Mouse (Mus musculus) heart, adult 11 months (tissue): ENCODE measurements around the gene Fntb.
"Not testable (repeated sequence)": the region's sequence is repeated elsewhere in the genome, so short reads cannot be mapped to it uniquely, and the experiment has no call there.

Source experiments
- DNase-seq: peaks from one replicate; pipeline ENCODE4 v3.0.0; 2022

The Fntb gene

GRCm38 (mm10) chr12:76765354-76765851, at the start of gene Fntb, which contains the start of gene Churc1:
TSS of gene Fntb (plus strand) at chr12:76765589.
TSS of gene Churc1 (plus strand) at chr12:76765538.
- DNase-seq, result peak; percentile 99

GRCm38 (mm10) chr12:76718384-76718783, 47.0 kb upstream of the Fntb start:
- DNase-seq, result no peak

- no peak for DNase-seq
Measured at GRCm38 (mm10) chr12:76720572-76720971, 44.8 kb upstream of the Fntb start.

- DNase-seq, result peak; percentile 54
Measured at GRCm38 (mm10) chr12:76722026-76722425, 43.4 kb upstream of the Fntb start.

GRCm38 (mm10) chr12:76727955-76728354, 37.4 kb upstream of the Fntb start:
- DNase-seq, result peak; percentile 83

- peak; percentile 71 for DNase-seq
Measured at GRCm38 (mm10) chr12:76750866-76751459, 14.4 kb upstream of the Fntb start.

GRCm38 (mm10) chr12:76752652-76753318, 12.6 kb upstream of the Fntb start:
- peak; percentile 61 for DNase-seq

GRCm38 (mm10) chr12:76765901-76766630, 677 bp downstream of the Fntb start:
- DNase-seq, result peak; percentile 88

- DNase-seq, result peak; percentile 68
Measured at GRCm38 (mm10) chr12:76770841-76771500, 5.6 kb downstream of the Fntb start.

GRCm38 (mm10) chr12:76771540-76771939, 6.2 kb downstream of the Fntb start:
- DNase-seq, result peak; percentile 13

- DNase-seq, result no peak
Measured at GRCm38 (mm10) chr12:76774652-76775051, 9.3 kb downstream of the Fntb start.

GRCm38 (mm10) chr12:76775132-76775531, 9.7 kb downstream of the Fntb start:
- DNase-seq, result peak; percentile 56

- DNase-seq, result peak; percentile 30
Measured at GRCm38 (mm10) chr12:76776898-76777297, 11.5 kb downstream of the Fntb start.

GRCm38 (mm10) chr12:76777845-76778244, 12.5 kb downstream of the Fntb start:
- peak; percentile 76 for DNase-seq

- peak; percentile 41 for DNase-seq
Measured at GRCm38 (mm10) chr12:76778305-76779083, 13.1 kb downstream of the Fntb start.

GRCm38 (mm10) chr12:76779951-76780350, 14.6 kb downstream of the Fntb start:
- peak; percentile 62 for DNase-seq

- peak; percentile 67 for DNase-seq
Measured at GRCm38 (mm10) chr12:76780639-76781468, 15.5 kb downstream of the Fntb start.

- DNase-seq, result peak; percentile 94
Measured at GRCm38 (mm10) chr12:76784056-76784619, 18.7 kb downstream of the Fntb start.

GRCm38 (mm10) chr12:76790446-76791084, 25.2 kb downstream of the Fntb start:
- DNase-seq, result no peak

GRCm38 (mm10) chr12:76792540-76792939, 27.2 kb downstream of the Fntb start:
- DNase-seq, result not testable (repeated sequence)
